Mouse (Mus musculus) layer of hippocampus, adult 9-11 months (tissue): ENCODE measurements around the gene Zdhhc7.

ENCODE experiments used
- DNase-seq: peaks from one replicate; pipeline ENCODE4 v3.0.0; 2022

Zdhhc7 gene

GRCm38 (mm10) chr8:120113758-120114255, 12.5 kb upstream of the Zdhhc7 start, which contains the start of gene 6430548M08Rik:
TSS of gene 6430548M08Rik (plus strand) at chr8:120114152.
- DNase-seq, result peak; percentile 100

DNA sequence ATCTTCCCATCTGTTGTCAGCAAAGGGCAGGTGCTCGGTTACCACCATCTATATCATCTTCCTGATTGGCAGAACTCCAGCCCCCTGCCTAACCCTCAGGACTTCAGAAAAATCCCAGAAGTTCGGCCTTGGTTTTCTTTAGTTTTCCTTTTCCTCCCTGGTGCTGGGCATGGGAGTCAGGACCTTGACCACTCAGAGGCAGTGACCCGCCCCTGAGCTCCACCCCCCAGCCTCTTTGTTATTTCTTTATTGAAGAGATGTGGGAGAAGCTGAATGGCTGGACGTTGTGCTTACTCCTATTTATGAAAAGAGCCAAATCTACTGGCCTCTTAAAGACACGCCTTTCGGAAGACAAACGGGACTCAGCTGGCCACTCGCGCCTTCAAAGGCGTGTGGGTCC, 12.0 kb upstream of the Zdhhc7 start:
- peak; percentile 49 for DNase-seq

DNA sequence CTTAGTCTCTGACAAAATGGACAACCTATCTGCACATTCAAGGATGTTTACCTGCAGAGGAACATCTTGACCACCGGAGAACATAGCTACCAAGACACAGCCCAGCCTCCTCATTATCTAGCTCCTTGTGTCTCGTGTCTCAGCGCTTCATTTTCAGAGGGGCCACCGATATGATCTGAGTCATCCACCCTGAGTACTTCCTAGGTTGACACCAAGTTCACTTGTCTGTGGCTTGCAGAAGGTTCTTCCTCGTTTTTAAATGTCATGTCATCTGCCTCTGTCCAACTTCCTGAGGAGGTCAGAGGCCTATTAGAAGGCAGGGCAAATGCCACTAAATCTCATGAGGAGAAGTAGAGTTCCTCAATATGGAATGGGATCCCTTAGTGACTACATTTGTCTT, 11.3 kb upstream of the Zdhhc7 start:
- no peak for DNase-seq

DNA sequence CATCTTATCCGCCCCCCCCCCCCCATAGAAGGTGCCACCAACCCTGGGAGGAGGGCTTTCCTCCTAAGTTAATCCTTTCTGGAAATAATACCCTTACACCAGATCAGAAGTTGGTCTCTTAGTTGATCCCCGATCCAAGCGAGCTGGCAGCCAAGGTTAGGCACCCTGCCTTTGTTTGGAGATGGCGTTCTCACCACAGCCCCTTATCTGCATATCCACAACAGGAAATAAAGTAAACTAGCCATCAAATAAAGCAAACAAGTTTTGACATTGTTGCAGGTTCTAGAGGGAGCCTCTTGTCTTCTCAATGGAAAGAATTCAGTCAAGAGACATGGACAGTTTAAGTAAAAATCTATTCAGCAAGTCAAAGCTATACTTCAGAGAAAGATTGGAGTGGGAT, 10.1 kb upstream of the Zdhhc7 start:
- no peak for DNase-seq

- no peak for DNase-seq
These were observed 9.7 kb upstream of the Zdhhc7 start for GRCm38 (mm10) chr8:120110966-120111365.

DNA sequence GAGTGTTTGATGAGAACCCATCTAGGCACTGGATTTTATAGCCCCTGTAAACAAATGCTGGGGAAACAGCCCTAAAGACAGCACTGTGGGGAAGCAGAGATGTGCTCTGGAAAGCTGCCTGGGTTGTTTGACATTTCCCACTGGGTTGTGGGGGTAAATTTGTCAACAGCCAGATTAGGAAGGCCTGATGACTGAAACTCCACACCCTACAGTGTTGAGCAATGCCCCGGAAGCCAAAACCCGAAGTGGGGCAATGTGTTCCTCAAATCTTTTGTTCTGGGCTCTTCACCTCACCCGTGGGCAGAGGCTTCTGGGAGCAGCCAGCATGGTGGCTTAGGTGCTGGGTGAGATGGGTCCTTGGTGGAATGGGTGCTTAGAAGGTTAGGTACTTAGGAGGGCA, 7.9 kb upstream of the Zdhhc7 start:
- peak; percentile 64 for DNase-seq

DNA sequence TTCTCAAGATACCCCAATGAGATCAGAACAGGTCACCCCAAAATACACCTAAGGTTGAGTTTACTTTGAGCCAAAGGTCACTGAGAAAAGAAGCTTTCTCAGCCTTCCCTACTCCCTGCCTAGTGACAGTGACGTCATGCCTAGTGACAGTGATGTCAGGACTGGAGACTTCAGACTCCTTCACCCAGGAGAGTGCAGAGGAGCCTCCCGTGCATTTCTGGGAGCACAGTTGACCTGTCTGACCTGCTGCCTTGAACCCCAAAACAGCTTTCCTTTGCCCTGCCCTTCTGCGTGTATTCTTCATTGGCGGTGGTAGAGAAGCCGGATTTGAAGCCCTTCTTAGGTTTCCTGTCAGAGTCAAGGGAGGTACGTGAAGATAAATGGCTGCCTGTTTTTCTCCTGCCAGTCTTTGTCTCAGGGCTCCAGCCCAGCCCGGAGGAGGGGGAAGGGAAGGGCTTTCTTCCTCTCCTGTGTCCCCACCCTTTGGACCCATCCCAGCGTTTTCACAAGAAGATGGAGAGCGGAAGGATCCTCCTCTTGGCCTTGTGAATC, 3.5 kb upstream of the Zdhhc7 start:
- no peak for DNase-seq

DNA sequence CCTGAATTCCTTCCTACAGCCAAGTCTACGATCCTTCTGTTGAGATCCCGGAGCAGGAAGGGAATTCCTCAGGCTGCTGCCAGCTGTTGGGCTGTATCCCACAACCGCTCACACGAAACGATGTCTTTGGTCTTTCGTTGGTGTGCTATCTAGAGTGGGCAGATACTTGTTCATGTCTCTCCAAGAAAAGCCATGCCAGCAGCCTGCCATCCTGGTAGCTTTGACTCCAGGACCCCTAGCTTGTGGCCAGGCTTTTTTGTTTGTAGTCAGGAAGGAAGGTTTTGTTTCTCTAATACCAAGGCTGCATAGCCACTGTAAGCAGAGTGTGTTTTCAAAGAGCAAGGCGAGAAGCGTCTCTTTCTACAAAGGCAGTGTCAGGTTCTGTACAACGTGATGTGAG, 2.6 kb upstream of the Zdhhc7 start:
- DNase-seq, result no peak

DNA sequence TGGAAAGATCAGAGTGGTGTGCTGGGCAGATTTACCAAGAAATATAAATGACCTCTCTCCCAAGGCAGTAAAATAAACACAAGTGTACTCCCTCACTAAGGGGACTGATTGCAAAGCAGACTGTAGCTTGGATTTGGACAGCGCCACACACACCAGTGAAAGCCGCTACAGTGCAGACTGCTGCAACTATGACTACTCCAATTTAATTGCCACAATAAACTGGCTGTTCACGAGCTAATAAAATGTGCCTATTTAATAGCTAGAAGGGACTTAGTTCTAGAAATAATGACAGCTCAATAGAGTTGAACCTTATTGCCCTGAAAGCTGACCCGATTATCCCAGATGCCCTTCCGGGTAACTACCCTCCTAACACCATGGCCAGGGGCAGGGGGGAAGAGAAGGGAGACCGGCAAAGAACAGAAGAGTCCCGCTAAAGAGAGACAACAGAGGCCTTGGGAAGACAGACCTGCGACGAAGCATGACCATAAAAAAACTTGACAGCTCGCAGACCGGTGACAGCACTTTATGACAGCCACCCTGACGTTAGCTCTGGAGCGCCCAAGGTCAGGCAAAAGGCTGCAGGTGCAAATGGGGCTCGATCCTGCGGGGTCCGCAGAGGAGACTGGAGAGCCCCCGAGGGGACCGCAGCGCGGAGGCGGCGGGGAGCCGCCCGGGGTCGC, 754 bp downstream of the Zdhhc7 start:
- no peak for DNase-seq

- DNase-seq, result no peak
These were observed 4.8 kb downstream of the Zdhhc7 start for GRCm38 (mm10) chr8:120096486-120096885.

DNA sequence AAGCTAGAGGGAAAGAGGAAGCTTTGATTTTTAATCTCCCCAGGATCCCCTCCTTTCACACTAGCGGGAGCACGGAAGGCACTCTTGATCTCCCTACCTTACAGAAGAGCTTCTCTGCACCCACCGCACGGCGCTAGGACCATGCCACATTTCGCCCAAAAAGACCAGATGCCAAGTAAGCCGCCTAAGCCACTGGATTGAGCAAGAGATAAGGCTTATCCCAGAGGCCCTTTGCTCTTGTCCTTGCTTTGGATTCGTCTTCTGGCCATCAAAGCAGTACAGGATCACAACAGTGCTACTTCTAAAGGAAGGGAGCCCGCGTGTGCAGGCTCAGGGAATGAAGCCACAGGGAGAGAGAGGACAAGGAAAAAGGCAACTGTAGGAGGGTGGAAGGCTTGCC, 6.5 kb downstream of the Zdhhc7 start:
- no peak for DNase-seq

DNA sequence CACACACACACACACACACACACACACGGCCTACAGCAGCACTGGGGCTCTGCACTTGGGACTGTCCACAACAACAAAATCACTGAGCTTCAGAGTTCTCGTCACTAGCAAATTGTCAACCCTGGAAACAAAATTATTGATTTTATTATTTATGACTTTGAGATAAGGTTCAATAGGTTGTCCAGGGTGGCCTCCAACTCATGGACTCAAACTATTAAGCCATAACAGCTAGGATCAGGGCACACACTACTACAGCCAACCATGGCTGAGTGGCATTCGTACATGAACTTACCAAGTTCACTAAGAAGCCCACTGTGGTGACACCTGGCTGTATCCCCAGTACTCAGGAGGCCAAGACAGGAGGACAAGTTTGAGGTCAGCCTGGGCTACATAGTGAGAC, 8.2 kb downstream of the Zdhhc7 start:
- no peak for DNase-seq

GRCm38 (mm10) chr8:120091032-120091431, 10.2 kb downstream of the Zdhhc7 start:
- DNase-seq, result no peak

GRCm38 (mm10) chr8:120089511-120089910, 11.8 kb downstream of the Zdhhc7 start:
- DNase-seq, result no peak

DNA sequence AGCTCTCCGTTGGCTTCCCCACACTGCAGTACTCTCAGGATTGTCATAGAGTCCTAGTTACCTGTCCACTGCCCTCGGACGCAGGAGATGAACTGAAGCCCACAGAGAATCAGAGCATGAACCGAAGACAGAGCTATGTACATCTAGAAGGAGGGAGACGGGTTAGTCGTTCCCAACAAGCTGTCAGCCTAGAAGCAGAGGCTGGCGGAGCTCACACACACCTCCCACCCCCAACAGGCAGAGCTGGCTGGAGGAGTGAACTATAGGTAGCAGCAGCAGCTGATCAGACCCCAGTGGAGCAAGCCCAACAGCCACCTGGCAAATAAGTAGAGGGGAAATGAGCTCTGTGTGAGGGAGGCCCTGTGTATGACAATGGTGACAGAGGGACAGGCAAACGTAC, 16.5 kb downstream of the Zdhhc7 start:
- DNase-seq, result no peak

DNA sequence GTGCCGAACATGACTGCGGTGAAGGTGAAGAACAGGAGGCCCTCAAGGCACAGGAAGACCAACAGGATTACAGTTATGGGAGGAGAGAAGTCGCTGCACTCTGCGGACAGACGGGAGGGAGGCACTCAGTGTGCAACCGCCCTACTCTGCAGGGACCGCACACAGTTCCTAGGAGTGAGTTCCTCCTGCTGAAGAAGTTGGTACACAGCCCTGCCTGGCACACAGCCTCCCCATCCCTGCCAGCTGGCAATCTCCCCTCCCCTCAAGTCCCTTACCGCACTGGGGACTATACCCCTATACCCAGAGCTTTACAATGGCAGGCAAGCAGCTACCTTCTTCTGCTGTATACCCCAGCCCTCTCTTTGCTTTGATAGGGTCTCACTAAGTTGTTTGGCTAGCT, 18.0 kb downstream of the Zdhhc7 start:
- no peak for DNase-seq

DNA sequence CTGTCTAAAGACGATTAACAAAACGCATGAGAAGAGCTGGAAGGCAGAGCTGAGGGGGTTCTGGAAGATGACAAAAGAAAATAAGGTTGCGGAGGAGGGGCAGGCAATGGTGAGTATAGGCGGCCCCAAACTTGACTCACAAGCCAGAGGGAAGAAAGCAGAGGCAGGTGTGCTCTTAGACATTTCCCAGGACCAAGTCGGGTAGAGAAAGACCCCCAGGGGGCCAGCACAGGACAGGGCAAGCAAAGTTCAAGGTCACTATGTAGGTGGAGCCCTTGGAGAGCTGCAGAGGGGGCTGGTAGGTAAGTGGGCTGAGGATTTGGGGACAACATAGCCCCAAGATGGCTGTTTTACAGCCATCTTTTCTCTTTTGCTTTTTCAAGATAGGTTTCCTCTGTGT, 21.9 kb downstream of the Zdhhc7 start:
- DNase-seq, result no peak

GRCm38 (mm10) chr8:120078080-120078479, 23.2 kb downstream of the Zdhhc7 start:
- DNase-seq, result peak; percentile 51

- no peak for DNase-seq
These were observed 25.9 kb downstream of the Zdhhc7 start for GRCm38 (mm10) chr8:120075347-120075746.

GRCm38 (mm10) chr8:120074516-120074915, 26.8 kb downstream of the Zdhhc7 start:
- no peak for DNase-seq

DNA sequence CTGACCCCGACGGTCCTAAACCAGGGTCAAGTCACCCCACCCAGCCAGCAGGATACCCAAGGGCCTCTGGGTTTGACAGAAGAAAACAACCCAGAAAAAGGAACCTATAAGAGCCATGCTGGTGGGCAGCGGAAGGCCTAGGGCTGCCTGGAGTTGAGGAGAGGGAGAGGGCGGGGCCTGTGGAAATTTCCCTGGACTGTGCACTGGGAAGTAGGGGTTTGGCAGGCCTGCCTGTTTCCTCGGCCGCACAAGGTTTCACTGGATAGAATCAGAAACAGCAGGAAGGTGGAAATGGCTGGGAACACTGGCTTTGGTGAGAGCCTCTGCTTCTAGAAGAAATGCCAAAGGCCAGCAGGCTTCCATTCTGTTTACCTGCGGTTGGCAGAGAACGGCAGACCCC, 28.5 kb downstream of the Zdhhc7 start:
- no peak for DNase-seq

DNA sequence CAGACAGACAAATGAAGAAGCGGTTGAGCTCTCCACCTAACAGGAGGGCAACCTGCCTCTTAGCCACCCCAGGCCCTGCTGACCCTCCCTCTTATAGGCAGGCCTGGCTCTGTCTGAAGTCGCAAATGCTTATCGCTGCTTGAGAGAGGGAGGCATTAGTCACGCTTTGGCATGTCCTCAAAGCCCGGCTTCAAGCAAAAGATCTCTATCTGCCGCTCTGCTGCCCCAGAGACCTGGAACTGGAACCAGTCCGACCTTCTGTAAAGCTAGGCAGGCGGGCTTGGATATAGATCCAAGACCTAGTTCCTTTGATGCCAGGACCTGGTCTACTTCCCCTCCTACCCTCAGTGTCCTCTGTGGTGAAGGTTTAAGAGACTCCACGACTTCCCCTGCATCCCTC, 29.0 kb downstream of the Zdhhc7 start:
- no peak for DNase-seq

DNA sequence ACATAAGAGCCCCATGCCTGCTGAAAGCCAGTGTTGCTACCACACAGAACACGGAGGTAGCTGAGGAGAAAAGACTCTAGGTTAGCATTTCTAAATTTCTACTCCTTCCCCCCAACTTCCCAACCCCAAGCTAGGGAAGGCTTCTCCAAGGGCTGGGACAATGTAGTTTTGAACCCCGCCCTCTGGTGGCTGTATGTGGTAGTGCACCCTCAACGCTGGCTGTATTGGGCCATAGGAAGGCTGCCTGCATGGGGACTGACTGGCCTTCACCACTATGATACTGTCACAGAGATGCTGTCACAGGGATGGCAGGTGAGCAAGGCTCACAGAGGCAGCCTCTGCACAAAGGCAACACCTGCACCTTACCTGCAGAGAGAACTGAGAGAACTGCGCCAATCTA, 29.6 kb downstream of the Zdhhc7 start:
- peak; percentile 67 for DNase-seq

- DNase-seq, result no peak
These were observed 33.2 kb downstream of the Zdhhc7 start for GRCm38 (mm10) chr8:120067936-120068668.
